In the genomic region with DNA sequence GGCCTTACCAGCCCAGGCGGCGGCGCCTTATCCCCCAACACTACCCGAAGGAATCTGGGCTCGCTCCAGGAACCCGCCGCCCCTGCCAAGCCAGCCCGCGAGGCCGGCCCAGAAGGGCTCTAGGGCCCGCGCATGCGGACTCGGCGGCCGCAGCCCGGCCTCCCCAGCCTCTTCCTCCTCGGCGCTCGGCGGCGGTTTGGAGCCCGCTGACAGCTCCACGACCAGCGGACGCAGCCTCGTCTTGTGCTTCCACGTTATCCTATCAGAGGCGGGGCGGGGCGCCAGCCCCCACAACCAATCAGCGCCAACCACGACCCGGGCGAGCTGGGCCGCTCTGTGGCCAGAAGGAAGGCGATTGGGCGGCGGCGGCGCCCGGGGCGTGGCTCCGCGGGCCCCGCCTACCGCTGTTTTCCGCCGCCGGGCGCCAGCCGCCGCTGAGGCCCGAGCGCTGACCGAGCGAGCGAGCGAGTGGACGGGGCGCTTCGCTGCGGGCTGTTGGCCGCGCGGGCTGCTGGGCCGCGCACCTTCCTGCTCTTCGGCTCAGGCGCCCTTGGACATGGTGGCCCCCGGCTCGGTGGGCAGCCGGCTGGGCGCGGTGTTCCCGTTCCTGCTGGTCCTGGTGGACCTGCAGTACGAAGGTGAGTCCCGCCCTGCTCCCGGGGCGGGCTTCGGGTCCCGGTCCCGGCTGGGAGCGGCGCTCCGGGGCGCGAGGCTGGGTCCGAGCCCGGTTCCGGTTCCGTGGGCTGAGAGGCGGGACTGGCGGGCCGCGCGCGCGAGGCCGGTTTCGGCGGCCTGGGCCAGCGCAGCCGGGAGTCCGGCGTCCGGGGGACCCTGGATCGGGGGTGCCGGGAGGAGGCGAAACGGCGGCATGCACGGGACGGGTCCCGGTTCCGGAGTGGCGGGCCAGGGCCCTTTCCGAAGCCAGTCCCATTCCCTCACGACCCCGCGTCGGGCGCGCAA, we compare ENCODE assay signal across 8 mouse cellular contexts. TPM values are rescaled to one million over a fixed set of nuclear protein-coding genes. Genes with fewer than 3 reads are reported as not detected.
DNase-seq lines count a peak whose midpoint lies in the region; ATAC-seq lines count a peak whose summit lies in the region.

TSS of gene Dnajc3 (plus strand) at position 444 of the 960 bp plus-strand sequence.

- H3K9ac ChIP-seq in hindbrain, embryonic 16.5 days (ENCODE audit: low read depth, low read length), result peak within 1 kb of the TSS; percentile 99

- H3K4me1 ChIP-seq in hindbrain, embryonic 16.5 days (ENCODE audit: control insufficient read depth, insufficient read depth, low read depth, low read length), result peaks cover 17% of the 10 kb centered on the region

- H3K9me3 ChIP-seq in hindbrain, embryonic 16.5 days (ENCODE audit: control insufficient read depth, low read length), result no peaks in the 10 kb centered on the region

- WGBS in hindbrain, embryonic 16.5 days, result under 1% methylated on average over 88 of the region's 124 CpGs
- WGBS in macrophage (ENCODE audit: missing documents), result under 1% methylated on average over 100 of the region's 124 CpGs

- H3K4me3 ChIP-seq in hindbrain, embryonic 16.5 days (ENCODE audit: low read length), result peak within 1 kb of the TSS; percentile 100
- H3K4me3 ChIP-seq in macrophage (ENCODE audit: inconsistent target), result peak within 1 kb of the TSS; percentile 62

- peak; percentile 88 for DNase-seq in WW6 (ENCODE audit: low read depth, low spot score)
- peak; percentile 99 for DNase-seq in cerebellum, postnatal 4 days (ENCODE audit: low spot score in 2 of 2)
- DNase-seq in gastrocnemius, adult 18-20 months (ENCODE audit: low spot score), result peak; percentile 99
- peak; percentile 99 to 100 for DNase-seq in left cerebral cortex, adult 18-20 months (ENCODE audit: low spot score in 2 of 2)
- DNase-seq in right cerebral cortex, adult 18-20 months, result peak; percentile 99
- peak; percentile 96 for DNase-seq in urinary bladder, postnatal 10 days (ENCODE audit: low spot score)

- peak; percentile 100 for ATAC-seq in hindbrain, embryonic 16.5 days

- H3K79me2 ChIP-seq in macrophage (ENCODE audit: inconsistent target), result peaks cover 46% of the 10 kb centered on the region

- no peaks in the 10 kb centered on the region for H3K27me3 ChIP-seq in hindbrain, embryonic 16.5 days (replicated peaks; ENCODE audit: control insufficient read depth, insufficient read depth, low read length)

- no peaks in the 10 kb centered on the region for H3K36me3 ChIP-seq in hindbrain, embryonic 16.5 days (ENCODE audit: control insufficient read depth, insufficient read depth, low read length)
- H3K36me3 ChIP-seq in macrophage (ENCODE audit: inconsistent target), result no peaks in the 10 kb centered on the region

- H3K27ac ChIP-seq in hindbrain, embryonic 16.5 days (ENCODE audit: low read depth, low read length), result peak within 1 kb of the TSS; percentile 93
- H3K27ac ChIP-seq in macrophage, result peak within 1 kb of the TSS; percentile 54

- H3K4me2 ChIP-seq in hindbrain, embryonic 16.5 days (ENCODE audit: low read length), result peak within 1 kb of the TSS; percentile 80

RNA-seq across cellular contexts. Expression of gene Dnajc3, which starts in this region (rescaled TPM):
- 10 to 100 TPM; 17.7 to 23.0 TPM for total RNA-seq in gastrocnemius, adult 18-20 months (2021)
- polyA plus RNA-seq in hindbrain, embryonic 16.5 days (2015; fragmentation: Nextera tagmentation; extraction: Ambion mirVana), result 22.5 and 24.8 TPM in 2 replicates
- 10 to 100 TPM; 38.8 to 44.4 TPM for total RNA-seq in left cerebral cortex, adult 18-20 months (2021)
- total RNA-seq in macrophage (2018; cell fraction: chromatin; rRNA removed), result 10 to 100 TPM in 18 of 26 experiments, 1 to 10 TPM in 8; 5.5 to 28.0 (median 16.2) TPM
- total RNA-seq in macrophage (2018; cell fraction: cytosol; rRNA removed), result 10 to 100 TPM; 26.1 to 66.5 (median 40.5) TPM
- 10 to 100 TPM; 13.3 to 71.4 (median 39.3) TPM for total RNA-seq in macrophage (2018; cell fraction: nucleus; rRNA removed)
- polyA plus RNA-seq in macrophage (2018), result 40.1 to 53.3 TPM (median 47.7 TPM) in 3 replicates

Comparison
In these comparisons a context has a peak if more than half of its experiments do, and no peak if none do; other contexts are left out.
1. Peak in every context shown above with its lines: DNase-seq, ATAC-seq, H3K4me3 ChIP-seq and H3K27ac ChIP-seq.